Mouse (Mus musculus) G1E (cell line): Measurements from ENCODE around the gene Sell. TPM values are rescaled to one million over a fixed set of nuclear protein-coding genes. Genes with fewer than 3 reads are reported as not detected.
"Not testable (repeated sequence)": the region's sequence is repeated elsewhere in the genome, so short reads cannot be mapped to it uniquely, and the experiment has no call there.

Source experiments
- ATAC-seq: 2 replicates; pipeline ENCODE4 v1.8.0; 2016; ENCODE audit warnings: mild to moderate bottlenecking; ENCODE audit not compliant: insufficient number of reproducible peaks, poor library complexity, low FRiP score, severe bottlenecking; ENCODE audit errors: extremely low read depth
- DNase-seq: peaks from one replicate; pipeline ENCODE4 v3.0.0; 2012; ENCODE audit warnings: low spot score
- H3K27me3 ChIP-seq: 2 replicates; pipeline ENCODE4 v1.6.1; 2012; ENCODE audit warnings: mild to moderate bottlenecking, low read length, inconsistent platforms; ENCODE audit not compliant: insufficient read depth
- H3K36me3 ChIP-seq: replicated peaks from 2 replicates; pipeline ENCODE3; 2012; ENCODE audit warnings: mild to moderate bottlenecking, inconsistent platforms
- H3K4me1 ChIP-seq: 2 replicates; pipeline ENCODE4 v1.6.1; 2012; ENCODE audit warnings: low read depth, low read length, inconsistent platforms, mixed read lengths; ENCODE audit not compliant: insufficient read depth
- H3K4me3 ChIP-seq: 2 replicates; pipeline ENCODE4 v1.5.1; 2012; ENCODE audit warnings: low read depth, mild to moderate bottlenecking, inconsistent platforms, low read length, moderate library complexity, mixed read lengths
- H3K9me3 ChIP-seq: replicated peaks from 2 replicates; pipeline ENCODE4 v1.6.1; 2012; ENCODE audit warnings: inconsistent platforms
- CTCF ChIP-seq: IDR thresholded peaks from 2 replicates; pipeline ENCODE4 v1.5.1; 2012; ENCODE audit warnings: low read depth, low read length, inconsistent platforms, mixed read lengths
- GATA1 ChIP-seq: IDR thresholded peaks from 2 replicates; pipeline ENCODE4 v1.6.1; 2012; ENCODE audit warnings: borderline replicate concordance, low read length, inconsistent platforms, mixed read lengths
- GATA2 ChIP-seq: IDR thresholded peaks from 2 replicates; pipeline ENCODE4 v1.6.1; 2012; ENCODE audit warnings: low read depth, low read length, inconsistent platforms, borderline replicate concordance
- POLR2AphosphoS5 ChIP-seq: IDR thresholded peaks from 2 replicates; pipeline ENCODE4 v1.6.1; 2012; ENCODE audit warnings: low read depth, low read length, inconsistent platforms; ENCODE audit not compliant: insufficient replicate concordance
- TAL1 ChIP-seq: conservative IDR thresholded peaks from 2 replicates; pipeline ENCODE4 v1.6.1; 2012; ENCODE audit warnings: low read depth, low read length, inconsistent platforms, mixed read lengths
- polyA plus RNA-seq: library from polyadenylated mRNA; stranded (reverse); fragments of >175 nt; gene quantifications from 2 replicates; pipeline ENCODE4 v1.2.3, GENCODE M21; 2012
- total RNA-seq, 2 experiments: library from RNA; stranded (forward) in 1 of 2; stranded (reverse) in 1 of 2; fragments of 200-1000 nt in 1 of 2; fragments of >200 nt in 1 of 2; fragmentation: Nextera tagmentation in 1 of 2; gene quantifications; 2 replicates each; pipeline ENCODE4 v1.2.3; 2014 to 2017

The Sell gene
- total RNA-seq (2014; fragmentation: Nextera tagmentation) (not detected in 2 replicates), total RNA-seq (2017) (0.06 and 0.38 TPM in 2 replicates), polyA plus RNA-seq (not detected in 2 replicates)

GRCm38 (mm10) chr1:164061925-164062324, at the start of gene Sell:
Gene Sell, plus strand, starts transcription at chr1:164061982.
- Histone ChIP-seq H3K4me1 (no peaks in the 10 kb centered on the region), H3K27me3 (no peaks in the 10 kb centered on the region; the same call in 1 of the 2 replicates), H3K4me3 (no peak within 1 kb of the TSS)

GRCm38 (mm10) chr1:164014616-164015015, 47.2 kb upstream of the Sell start:
- ATAC-seq (no peak), DNase-seq (no peak)
- no peaks in the 10 kb centered on the region for H3K36me3 ChIP-seq
- H3K4me3 ChIP-seq, result no peak overlapping the region
- H3K27me3 ChIP-seq, result peaks cover 10% of the 10 kb centered on the region
- no peaks in the 10 kb centered on the region for H3K9me3 ChIP-seq
- TF ChIP-seq POLR2AphosphoS5 (no peak), GATA1 (no peak)
- H3K4me1 ChIP-seq, result no peaks in the 10 kb centered on the region

More at GRCm38 (mm10) chr1:164061925-164062324, at the start of gene Sell:
- TF ChIP-seq GATA1 (no peak), TAL1 (no peak), POLR2AphosphoS5 (no peak), GATA2 (no peak), CTCF (no peak)
- DNase-seq (no peak), ATAC-seq (no peak)
- Histone ChIP-seq H3K36me3 (no peaks in the 10 kb centered on the region), H3K9me3 (no peaks in the 10 kb centered on the region)

GRCm38 (mm10) chr1:164018221-164018896, 43.4 kb upstream of the Sell start:
- Histone ChIP-seq H3K36me3 (no peaks in the 10 kb centered on the region), H3K9me3 (no peaks in the 10 kb centered on the region), H3K4me1 (no peaks in the 10 kb centered on the region), H3K27me3 (peaks cover 4% of the 10 kb centered on the region; the same call in 1 of the 2 replicates), H3K4me3 (no peak overlapping the region)
- TF ChIP-seq GATA2, result no peak
- TF ChIP-seq TAL1, result no peak
- no peak for DNase-seq
- no peak for ATAC-seq

GRCm38 (mm10) chr1:164019789-164020188, 42.0 kb upstream of the Sell start:
- Histone ChIP-seq H3K36me3 (no peaks in the 10 kb centered on the region), H3K4me3 (no peak overlapping the region), H3K9me3 (no peaks in the 10 kb centered on the region), H3K27me3 (no peaks in the 10 kb centered on the region), H3K4me1 (no peaks in the 10 kb centered on the region)
- no peak for ATAC-seq
- DNase-seq, result no peak
- no peak for TF ChIP-seq POLR2AphosphoS5
- TF ChIP-seq TAL1, result no peak
- no peak for TF ChIP-seq CTCF
- TF ChIP-seq GATA1, result no peak
- TF ChIP-seq GATA2, result no peak

- not testable (repeated sequence) for ATAC-seq, H3K4me1 ChIP-seq, H3K36me3 ChIP-seq, DNase-seq, H3K4me3 ChIP-seq, H3K27me3 ChIP-seq, H3K9me3 ChIP-seq
Observed at GRCm38 (mm10) chr1:164020746-164021145, 41.0 kb upstream of the Sell start.

- DNase-seq, H3K4me1 ChIP-seq, H3K27me3 ChIP-seq, ATAC-seq, H3K9me3 ChIP-seq, H3K4me3 ChIP-seq, H3K36me3 ChIP-seq: not testable (repeated sequence)
Observed at GRCm38 (mm10) chr1:164022106-164022505, 39.7 kb upstream of the Sell start.

GRCm38 (mm10) chr1:164025685-164026084, 36.1 kb upstream of the Sell start:
- Histone ChIP-seq H3K9me3 (no peaks in the 10 kb centered on the region), H3K4me3 (no peak overlapping the region), H3K27me3 (no peaks in the 10 kb centered on the region; the same call in 1 of the 2 replicates), H3K4me1 (no peaks in the 10 kb centered on the region), H3K36me3 (no peaks in the 10 kb centered on the region)
- ATAC-seq (no peak), DNase-seq (no peak)
- TF ChIP-seq POLR2AphosphoS5 (no peak), GATA2 (no peak), GATA1 (no peak), TAL1 (no peak), CTCF (no peak)
